Mouse (Mus musculus): Measurements from ENCODE around the gene Plpp6. TPM values are rescaled to one million over a fixed set of nuclear protein-coding genes. Genes with fewer than 3 reads are reported as not detected.

Gene Plpp6
- polyA plus RNA-seq (2012; rRNA removed): 24.7 and 32.5 TPM in 2 replicates

DNA sequence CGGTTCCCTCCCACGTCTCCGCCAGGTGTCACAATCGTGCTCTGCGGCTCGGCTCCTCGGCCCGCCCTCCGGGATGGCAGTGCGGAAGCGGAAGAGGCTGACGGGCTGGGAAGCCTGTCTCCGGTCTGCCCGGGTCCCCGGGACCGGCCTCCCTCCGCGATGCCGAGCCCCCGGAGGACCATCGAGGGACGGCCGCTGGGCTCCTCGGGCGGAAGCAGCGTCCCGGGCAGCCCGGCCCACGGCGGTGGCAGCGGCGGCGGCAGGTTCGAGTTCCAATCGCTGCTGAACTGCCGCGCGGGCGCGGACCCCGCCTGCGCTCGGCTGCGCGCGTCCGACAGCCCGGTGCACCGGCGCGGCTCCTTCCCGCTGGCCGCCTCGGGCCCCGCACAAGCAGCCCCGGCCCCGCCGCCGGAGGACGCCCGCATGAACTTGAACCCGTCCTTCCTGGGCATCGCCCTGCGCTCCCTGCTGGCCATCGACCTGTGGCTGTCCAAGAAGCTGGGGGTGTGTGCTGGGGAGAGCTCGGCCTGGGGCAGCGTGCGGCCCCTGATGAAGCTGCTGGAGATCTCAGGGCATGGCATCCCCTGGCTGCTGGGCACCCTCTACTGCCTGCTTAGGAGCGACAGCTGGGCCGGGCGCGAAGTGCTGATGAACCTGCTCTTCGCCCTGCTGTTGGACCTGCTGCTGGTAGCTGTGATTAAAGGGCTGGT is at the start of gene Plpp6:
Plpp6 (plus strand) TSS at position 112 of the 710 bp plus-strand sequence.

DNA sequence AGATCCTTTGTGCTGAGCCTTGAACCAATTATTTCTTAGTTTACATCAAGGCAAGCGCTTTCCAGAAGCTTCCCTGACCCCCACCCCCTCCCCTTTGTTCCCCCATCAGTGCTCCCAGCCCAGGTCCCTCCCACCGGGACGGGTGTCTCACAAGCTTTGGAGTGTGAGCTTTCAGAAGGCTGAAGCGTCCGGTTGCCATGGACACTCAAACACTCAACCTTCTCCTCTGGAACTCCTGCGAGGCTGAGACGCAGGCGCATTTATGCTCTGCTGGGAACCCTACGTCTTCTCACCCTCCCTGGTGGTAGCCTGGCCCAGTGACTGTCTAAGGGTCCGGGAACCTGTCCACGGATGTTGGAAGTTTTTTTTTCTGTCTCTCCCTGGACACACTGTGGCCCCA is 3.9 kb downstream of the Plpp6 start, which contains the start of gene 4430402I18Rik:
4430402I18Rik (minus strand) TSS at position 149 of the 400 bp plus-strand sequence.

DNA sequence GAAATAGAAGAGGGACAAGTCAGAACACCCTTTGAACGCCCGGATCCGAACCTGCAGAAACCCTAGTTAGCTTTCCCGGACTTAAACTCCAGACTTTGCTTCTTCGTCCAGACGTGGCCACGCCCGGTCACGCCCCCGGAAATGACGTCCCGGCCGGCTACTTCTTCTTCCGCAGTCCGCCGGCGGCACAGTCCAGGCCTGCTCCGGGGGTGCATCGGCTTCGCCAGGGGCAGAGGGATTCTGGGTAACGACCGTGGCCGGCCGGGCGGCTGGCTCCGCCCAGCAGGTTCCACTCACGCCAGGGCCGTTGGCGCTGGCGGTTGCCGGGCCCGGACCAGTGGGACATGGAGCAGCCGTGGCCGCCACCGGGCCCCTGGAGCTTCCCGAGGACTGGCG is 26.4 kb downstream of the Plpp6 start, which contains the start of gene Cdc37l1:
Cdc37l1 (plus strand) TSS at position 159 of the 396 bp plus-strand sequence.

Other genes with a start within 250 kb of the Plpp6 start
- gene Slc1a1, start 128.9 kb upstream of the Plpp6 start, polyA plus RNA-seq (2012; rRNA removed): 15.6 and 19.4 TPM in 2 replicates
- gene 4430402I18Rik, start 3.8 kb downstream of the Plpp6 start, polyA plus RNA-seq (2012; rRNA removed): 0.66 and 0.93 TPM in 2 replicates
- gene Cdc37l1, start 26.4 kb downstream of the Plpp6 start, polyA plus RNA-seq (2012; rRNA removed): 6.2 and 7.1 TPM in 2 replicates
- gene Ak3, start 84.0 kb downstream of the Plpp6 start, polyA plus RNA-seq (2012; rRNA removed): 129 and 138 TPM in 2 replicates
- 9.7 and 13.4 TPM in 2 replicates for gene Rcl1, start 137.4 kb downstream of the Plpp6 start, polyA plus RNA-seq (2012; rRNA removed)